Mouse (Mus musculus): ENCODE results near the gene Rab33b. TPM values are rescaled to one million over a fixed set of nuclear protein-coding genes. Genes with fewer than 3 reads are reported as not detected.

Gene Rab33b
- polyA plus RNA-seq, 1 experiment from 2014 or later: 12.8 TPM

Other genes with a start within 250 kb of the Rab33b start
- 37.9 and 40.5 TPM in 2 replicates for gene Elf2, start 143.3 kb upstream of the Rab33b start, polyA plus RNA-seq (2016; fragmentation: Nextera tagmentation; extraction: Ambion mirVana)
- gene Mgarp, start 87.2 kb upstream of the Rab33b start, polyA plus RNA-seq (2016; fragmentation: Nextera tagmentation; extraction: Ambion mirVana): 35.9 and 39.2 TPM in 2 replicates
- 688 and 718 TPM in 2 replicates for gene Ndufc1, start 74.9 kb upstream of the Rab33b start, polyA plus RNA-seq (2016; fragmentation: Nextera tagmentation; extraction: Ambion mirVana)
- 58.8 and 63.4 TPM in 2 replicates for gene Naa15, start 68.8 kb upstream of the Rab33b start, polyA plus RNA-seq (2016; fragmentation: Nextera tagmentation; extraction: Ambion mirVana)
- gene Setd7, start 77.0 kb downstream of the Rab33b start, polyA plus RNA-seq (2016; fragmentation: Nextera tagmentation; extraction: Ambion mirVana): 2.8 TPM in 2 replicates
- 0.31 and 0.34 TPM in 2 replicates for gene Mgst2, start 176.4 kb downstream of the Rab33b start, polyA plus RNA-seq (2016; fragmentation: Nextera tagmentation; extraction: Ambion mirVana)

All from midbrain, embryonic 10.5 days (tissue).